Mouse (Mus musculus) heart, postnatal 0 days (tissue): ENCODE data around the gene C1ql1. TPM values are rescaled to one million over a fixed set of nuclear protein-coding genes. Genes with fewer than 3 reads are reported as not detected.
A peak's percentile ranks its signal among the peaks of the same experiment; 100 is the strongest.

ENCODE experiments used
- ATAC-seq: fragments of 200-750 bp; cut with Nextera tagmentation; 2 replicates; pipeline ENCODE4 v1.8.0; 2017; ENCODE audit warnings: low read depth, moderate number of reproducible peaks, moderate library complexity; ENCODE audit not compliant: insufficient read depth
- DNase-seq: peaks from one replicate; pipeline ENCODE4 v3.0.0-alpha.2; 2016; ENCODE audit warnings: low spot score
- H3K27ac ChIP-seq: fragments of 300-500 bp; sonication (generic); 2 replicates; pipeline ENCODE4 v1.5.1; 2014; ENCODE audit warnings: low read depth, mild to moderate bottlenecking
- H3K27me3 ChIP-seq: fragments of 300-500 bp; sonication (generic); 2 replicates; pipeline ENCODE4 v1.6.1; 2014; ENCODE audit warnings: low read length, mixed read lengths; ENCODE audit not compliant: control insufficient read depth, insufficient read depth
- H3K36me3 ChIP-seq: fragments of 300-500 bp; sonication (generic); replicated peaks from 2 replicates; pipeline ENCODE4 v1.6.1; 2014; ENCODE audit warnings: low read length, mixed read lengths; ENCODE audit not compliant: control insufficient read depth, insufficient read depth
- H3K4me1 ChIP-seq: fragments of 300-500 bp; sonication (generic); 2 replicates; pipeline ENCODE4 v1.6.1; 2014; ENCODE audit warnings: antibody characterized with exemption; ENCODE audit not compliant: control insufficient read depth, insufficient read depth
- H3K4me2 ChIP-seq: fragments of 300-500 bp; sonication (generic); 2 replicates; pipeline ENCODE4 v1.6.1; 2014; ENCODE audit warnings: low read depth, mild to moderate bottlenecking, low read length, moderate library complexity
- H3K4me3 ChIP-seq: fragments of 300-500 bp; sonication (generic); 2 replicates; pipeline ENCODE4 v1.5.1; 2014; ENCODE audit warnings: low read depth, low read length
- H3K9ac ChIP-seq: fragments of 300-500 bp; sonication (generic); replicated peaks from 2 replicates; pipeline ENCODE4 v1.6.1; 2014; ENCODE audit warnings: low read depth, low read length, mixed read lengths
- H3K9me3 ChIP-seq: fragments of 300-500 bp; sonication (generic); replicated peaks from 2 replicates; pipeline ENCODE4 v1.6.1; 2016; ENCODE audit warnings: low read length; ENCODE audit not compliant: control insufficient read depth
- CTCF ChIP-seq: IDR thresholded peaks from 2 replicates; pipeline ENCODE4 v1.5.1; 2016; ENCODE audit warnings: antibody characterized with exemption, control low read depth, low read depth
- EP300 ChIP-seq: IDR thresholded peaks from 2 replicates; pipeline ENCODE4 v1.6.1; 2016; ENCODE audit warnings: antibody characterized with exemption, low read depth
- WGBS: fragments of 180-500 bp; shearing (Covaris S2); extraction: QIAGEN DNeasy Blood & Tissue Kit; methylation state at CpG from one replicate; pipeline ENCODE4 v1.1.7; 2014; 5-methylcytosine and 5-hydroxymethylcytosine counted together
- polyA plus RNA-seq: library from polyadenylated mRNA; unstranded; fragments of >200 nt; fragmentation: Nextera tagmentation; extraction: Ambion mirVana; gene quantifications from 2 replicates; pipeline ENCODE4 v1.2.1, GENCODE M21; 2015
- total RNA-seq: library from RNA; depleted of rRNA; stranded (reverse); fragments of >200 nt; gene quantifications from 2 replicates; pipeline ENCODE4 v1.2.3, GENCODE M21; 2014; ENCODE audit warnings: low replicate concordance

C1ql1 gene
- total and polyA plus RNA-seq, 2 experiments from 2014 or later, result not detected

DNA sequence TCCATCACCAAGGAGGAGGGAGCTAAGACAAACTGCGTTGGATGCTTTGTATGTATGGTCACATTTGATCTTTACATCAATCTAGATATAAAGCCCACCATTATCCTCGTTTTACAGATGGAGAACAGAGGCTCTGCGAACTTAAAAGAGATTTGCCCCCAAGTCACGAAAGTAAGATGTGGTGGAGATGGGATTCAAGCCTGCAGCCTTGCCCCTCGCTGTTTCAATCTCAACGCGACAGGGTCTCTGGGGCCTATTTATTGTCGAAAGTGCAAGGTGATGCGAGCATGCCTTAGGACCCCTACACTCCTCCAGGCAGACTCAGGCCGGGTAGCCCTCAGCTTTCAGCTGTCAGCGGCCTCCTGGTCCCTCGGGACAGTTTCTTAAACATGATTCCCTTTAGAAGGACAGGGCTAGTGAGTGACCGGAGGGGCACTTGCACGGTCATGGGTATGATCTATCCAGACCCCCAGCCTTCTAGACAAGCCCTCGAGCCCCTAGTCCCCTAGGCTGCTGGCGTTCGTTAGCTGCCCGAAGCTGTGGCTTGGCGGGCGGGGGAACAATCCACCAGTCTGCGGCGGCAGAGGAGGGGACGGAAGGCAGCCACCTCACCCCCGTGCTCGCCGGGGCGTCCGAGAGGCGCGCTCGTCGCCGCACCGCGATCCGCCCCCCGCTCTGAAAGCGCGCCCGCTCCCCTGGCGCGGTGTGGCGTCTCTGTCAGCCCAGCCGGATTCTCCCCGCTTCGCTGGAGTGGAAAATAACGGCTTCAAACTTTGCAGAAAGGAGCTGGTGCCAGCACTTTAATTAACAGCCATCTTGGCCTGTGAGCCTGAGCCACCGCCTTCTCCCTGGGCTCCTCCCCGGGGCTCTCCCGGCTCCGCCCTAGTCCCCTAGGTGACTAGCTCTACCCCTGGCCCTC, 1.8 kb upstream of the C1ql1 start:
- H3K9ac ChIP-seq, result peak overlapping the region; percentile 50
- WGBS, result 5% methylated on average over 46 of the region's 51 CpGs
- DNase-seq (no peak), ATAC-seq (0 out of 2 replicates have a peak, but pooled peaks have one; percentile 36)
- peaks cover 9% of the 10 kb centered on the region for H3K4me1 ChIP-seq
- H3K27me3 ChIP-seq, result peaks cover 83% of the 10 kb centered on the region
- peak overlapping the region; percentile 80 for H3K4me2 ChIP-seq
- peak overlapping the region; percentile 54 for H3K4me3 ChIP-seq
- no peak for TF ChIP-seq EP300
- no peaks in the 10 kb centered on the region for H3K9me3 ChIP-seq
- no peaks in the 10 kb centered on the region for H3K36me3 ChIP-seq
- no peak overlapping the region for H3K27ac ChIP-seq

DNA sequence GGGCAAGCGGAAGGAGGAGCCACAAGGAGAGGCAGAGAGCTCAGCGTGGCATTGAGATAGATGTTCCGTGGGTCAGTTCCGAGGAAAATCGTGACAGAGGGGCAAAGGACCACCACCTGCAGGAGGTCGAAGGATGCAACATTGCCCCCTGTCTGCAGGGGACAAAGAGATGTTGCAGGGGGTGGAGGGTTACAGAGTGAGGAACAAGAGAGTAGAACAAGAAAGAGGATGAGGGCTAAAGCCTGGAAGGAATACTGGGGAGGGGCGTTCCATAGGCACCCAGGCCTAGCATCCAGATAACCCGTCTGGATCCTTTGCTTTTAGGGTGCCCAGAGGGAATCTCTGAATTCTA, 480 bp upstream of the C1ql1 start:
- ATAC-seq, result no peak
- H3K36me3 ChIP-seq, result no peaks in the 10 kb centered on the region
- TF ChIP-seq EP300 (no peak), CTCF (peak; percentile 6; the same call in 1 of the 2 replicates)
- H3K27ac ChIP-seq, result no peak overlapping the region
- WGBS, result 6% methylated on average over 8 of the region's 8 CpGs
- no peak for DNase-seq
- H3K4me1 ChIP-seq, result peaks cover 9% of the 10 kb centered on the region
- H3K4me2 ChIP-seq, result peak overlapping the region; percentile 53
- peaks cover 88% of the 10 kb centered on the region for H3K27me3 ChIP-seq
- H3K9ac ChIP-seq, result no peak overlapping the region
- no peaks in the 10 kb centered on the region for H3K9me3 ChIP-seq
- H3K4me3 ChIP-seq, result peak overlapping the region; percentile 31

DNA sequence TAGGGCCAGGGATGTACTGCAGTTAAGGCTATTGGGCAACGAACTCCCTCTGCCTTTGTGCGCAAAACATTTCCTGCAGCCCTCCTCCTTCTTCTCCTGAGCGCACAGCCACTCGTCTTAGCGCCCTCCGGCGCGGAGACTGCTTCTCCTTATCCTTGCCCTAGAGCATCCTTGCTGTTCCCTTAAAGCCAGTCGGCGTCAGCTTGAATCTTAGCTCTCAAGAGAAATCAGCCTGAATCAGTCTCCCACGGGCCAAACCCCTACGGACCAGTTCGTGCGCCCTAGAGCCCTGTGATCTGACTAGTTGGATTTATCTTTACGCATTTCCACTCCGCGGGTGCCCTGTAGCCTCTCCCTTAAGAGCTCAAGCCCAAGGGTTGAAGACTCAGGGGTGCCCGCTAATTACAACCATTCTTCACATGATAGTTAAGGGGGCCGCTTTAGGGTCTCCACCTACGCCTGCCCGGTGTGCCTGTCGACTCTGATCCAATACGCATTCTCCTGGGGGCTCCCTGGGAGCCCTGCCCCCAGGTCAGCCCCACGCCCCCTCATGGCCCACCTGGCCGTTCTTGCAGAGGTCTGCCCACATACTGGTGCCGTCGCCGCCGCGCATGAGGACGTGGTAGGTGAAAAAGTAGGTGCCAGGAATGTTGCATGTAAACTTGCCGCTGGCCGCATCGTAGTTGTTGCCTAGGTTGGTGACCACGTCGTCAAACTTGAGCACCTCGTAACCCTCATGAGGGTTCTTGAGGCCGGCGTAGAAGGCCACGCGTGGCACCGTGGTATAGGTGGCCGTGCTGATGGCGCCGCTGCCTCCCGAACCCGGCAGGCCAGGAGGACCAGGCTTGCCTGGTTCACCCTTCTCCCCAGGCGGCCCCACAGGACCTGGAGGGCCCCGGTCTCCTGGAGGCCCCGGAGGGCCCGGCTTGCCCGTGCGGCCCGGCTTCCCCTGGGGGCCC, 903 bp downstream of the C1ql1 start:
- Histone ChIP-seq H3K9ac (no peak overlapping the region), H3K4me2 (peak overlapping the region; percentile 53; the same call in 1 of the 2 replicates), H3K4me3 (peak overlapping the region; percentile 31), H3K27ac (no peak overlapping the region), H3K27me3 (peaks cover 77% of the 10 kb centered on the region), H3K4me1 (peaks cover 9% of the 10 kb centered on the region), H3K9me3 (no peaks in the 10 kb centered on the region), H3K36me3 (no peaks in the 10 kb centered on the region)
- no peak for DNase-seq
- no peak for TF ChIP-seq EP300
- no peak for TF ChIP-seq CTCF
- 4% methylated on average over 54 of the region's 54 CpGs for WGBS
- no peak for ATAC-seq

DNA sequence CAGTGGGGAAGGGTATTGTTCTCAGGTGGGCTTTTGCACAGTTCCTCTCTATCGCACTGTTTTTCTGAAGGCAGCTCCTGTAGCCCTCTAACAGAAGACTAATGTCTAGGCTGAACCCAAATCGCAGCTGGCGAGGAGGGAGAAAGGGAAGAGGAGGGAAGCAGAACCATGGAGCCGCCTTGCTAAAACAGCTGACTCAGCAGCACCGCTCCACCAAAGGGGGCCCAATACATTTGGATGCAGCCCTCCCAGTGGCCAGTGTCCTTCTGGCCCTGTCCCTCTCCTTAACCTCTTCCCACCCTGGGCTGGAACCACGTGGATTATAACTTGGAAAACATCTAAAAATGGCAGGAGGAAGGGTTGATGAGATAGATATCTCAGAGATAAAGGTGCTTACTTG, 5.3 kb downstream of the C1ql1 start:
- Histone ChIP-seq H3K4me3 (no peak overlapping the region), H3K4me2 (no peak overlapping the region), H3K27ac (no peak overlapping the region), H3K9ac (no peak overlapping the region), H3K27me3 (peaks cover 60% of the 10 kb centered on the region), H3K4me1 (peaks cover 3% of the 10 kb centered on the region), H3K36me3 (no peaks in the 10 kb centered on the region), H3K9me3 (no peaks in the 10 kb centered on the region)
- DNase-seq, result no peak
- TF ChIP-seq CTCF, result no peak
- TF ChIP-seq EP300, result no peak
- WGBS, result 72% methylated on average over 6 of the region's 6 CpGs
- ATAC-seq, result no peak

DNA sequence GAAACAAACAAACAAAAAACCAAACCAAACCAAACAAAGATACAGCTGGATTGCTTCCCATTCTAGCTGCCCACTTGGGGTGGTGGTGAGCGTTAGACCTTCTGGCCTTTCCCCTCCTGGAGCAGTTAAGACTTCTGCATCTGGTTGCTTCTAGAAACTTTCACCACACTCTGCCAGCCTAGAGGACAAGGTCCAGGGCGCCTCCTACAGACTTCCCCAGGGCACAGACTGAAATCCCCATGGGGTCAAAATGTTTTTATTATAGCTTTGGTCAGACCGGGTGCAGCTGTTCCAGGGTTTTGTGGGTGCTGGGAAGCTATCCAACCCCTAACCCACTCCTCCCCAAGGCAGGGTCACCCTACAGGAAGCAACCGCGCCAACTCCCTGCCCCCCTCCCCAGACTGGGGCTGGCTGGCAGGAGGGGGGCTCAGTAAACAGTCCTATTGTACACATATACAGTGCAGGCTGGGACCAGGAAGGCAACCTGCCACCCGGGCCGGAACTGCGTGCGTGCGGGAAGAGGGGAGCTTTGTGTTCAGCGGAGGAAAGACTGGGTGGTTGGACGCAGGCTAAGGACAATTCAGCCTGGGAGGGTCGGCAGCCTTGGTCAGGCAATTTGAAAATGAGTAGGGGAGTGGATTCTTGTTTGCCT, 7.3 kb downstream of the C1ql1 start:
- Histone ChIP-seq H3K4me2 (no peak overlapping the region), H3K27ac (no peak overlapping the region), H3K27me3 (peaks cover 39% of the 10 kb centered on the region), H3K4me1 (no peaks in the 10 kb centered on the region), H3K36me3 (no peaks in the 10 kb centered on the region), H3K9me3 (no peaks in the 10 kb centered on the region), H3K9ac (no peak overlapping the region), H3K4me3 (no peak overlapping the region)
- WGBS, result 47% methylated on average over 13 of the region's 13 CpGs
- ATAC-seq, result no peak
- TF ChIP-seq CTCF, result no peak
- TF ChIP-seq EP300, result no peak
- no peak for DNase-seq
